Mouse (Mus musculus): ENCODE measurements around the gene Bmp8a. TPM values are rescaled to one million over a fixed set of nuclear protein-coding genes. Genes with fewer than 3 reads are reported as not detected.
"Not testable (repeated sequence)": the region's sequence is repeated elsewhere in the genome, so short reads cannot be mapped to it uniquely, and the experiment has no call there.

Bmp8a gene
- polyA plus RNA-seq, 1 experiment from 2014 or later, result 0.23 TPM

- Histone ChIP-seq H3K4me2 (ENCODE audit: low read depth, low read length, severe bottlenecking) (no peak overlapping the region), H3K27me3 (ENCODE audit: control insufficient read depth, insufficient read depth, low read length) (no peaks in the 10 kb centered on the region), H3K36me3 (ENCODE audit: control insufficient read depth, insufficient read depth, low read length) (peaks cover 15% of the 10 kb centered on the region; the same call in 1 of the 2 replicates), H3K4me1 (replicated peaks; ENCODE audit: control insufficient read depth, insufficient read depth, low read length) (peaks cover 10% of the 10 kb centered on the region; the same call in 1 of the 2 replicates), H3K27ac (ENCODE audit: low read depth, low read length) (no peak overlapping the region), H3K9me3 (ENCODE audit: control insufficient read depth, low read length) (no peaks in the 10 kb centered on the region), H3K4me3 (ENCODE audit: low read depth, low read length) (no peak overlapping the region), H3K9ac (ENCODE audit: low read length) (no peak overlapping the region)
- DNase-seq (ENCODE audit: low spot score) (peak; percentile 46), ATAC-seq (replicated peaks; ENCODE audit: low FRiP score) (no peak)
- 92% methylated on average over 12 of the region's 12 CpGs for WGBS
Observed at GRCm38 (mm10) chr4:123289038-123289437, 54.0 kb downstream of the Bmp8a start.

- H3K36me3 ChIP-seq (ENCODE audit: control insufficient read depth, insufficient read depth, low read length), result peaks cover 10% of the 10 kb centered on the region; the same call in 1 of the 2 replicates
- DNase-seq (ENCODE audit: low spot score) (no peak), ATAC-seq (replicated peaks; ENCODE audit: low FRiP score) (no peak)
- no peak overlapping the region for H3K27ac ChIP-seq (ENCODE audit: low read depth, low read length)
- H3K9me3 ChIP-seq (ENCODE audit: control insufficient read depth, low read length), result no peaks in the 10 kb centered on the region
- no peaks in the 10 kb centered on the region for H3K27me3 ChIP-seq (ENCODE audit: control insufficient read depth, insufficient read depth, low read length)
- H3K9ac ChIP-seq (ENCODE audit: low read length), result no peak overlapping the region
- no peak overlapping the region for H3K4me3 ChIP-seq (ENCODE audit: low read depth, low read length)
- H3K4me2 ChIP-seq (ENCODE audit: low read depth, low read length, severe bottlenecking), result no peak overlapping the region
- WGBS, result 95% methylated on average over 2 of the region's 2 CpGs
- H3K4me1 ChIP-seq (replicated peaks; ENCODE audit: control insufficient read depth, insufficient read depth, low read length), result peaks cover 13% of the 10 kb centered on the region; the same call in 1 of the 2 replicates
Observed at GRCm38 (mm10) chr4:123286790-123287189, 56.3 kb downstream of the Bmp8a start.

GRCm38 (mm10) chr4:123284731-123285624 is 58.1 kb downstream of the Bmp8a start:
- Histone ChIP-seq H3K9me3 (ENCODE audit: control insufficient read depth, low read length) (no peaks in the 10 kb centered on the region), H3K27ac (ENCODE audit: low read depth, low read length) (no peak overlapping the region), H3K4me1 (replicated peaks; ENCODE audit: control insufficient read depth, insufficient read depth, low read length) (peaks cover 13% of the 10 kb centered on the region; the same call in 1 of the 2 replicates), H3K9ac (ENCODE audit: low read length) (peak overlapping the region; percentile 65; the same call in 1 of the 2 replicates), H3K4me2 (ENCODE audit: low read depth, low read length, severe bottlenecking) (peak overlapping the region; percentile 90), H3K27me3 (ENCODE audit: control insufficient read depth, insufficient read depth, low read length) (no peaks in the 10 kb centered on the region), H3K36me3 (ENCODE audit: control insufficient read depth, insufficient read depth, low read length) (peaks cover 7% of the 10 kb centered on the region; the same call in 1 of the 2 replicates), H3K4me3 (ENCODE audit: low read depth, low read length) (peak overlapping the region; percentile 48)
- DNase-seq (ENCODE audit: low spot score), result no peak
- ATAC-seq (replicated peaks; ENCODE audit: low FRiP score), result no peak
- 84% methylated on average over 6 of the region's 6 CpGs for WGBS

GRCm38 (mm10) chr4:123283675-123284064 is 59.4 kb downstream of the Bmp8a start:
- H3K4me3 ChIP-seq (ENCODE audit: low read depth, low read length), result peak overlapping the region; percentile 48
- not testable (repeated sequence) for H3K9me3 ChIP-seq (ENCODE audit: control insufficient read depth, low read length); DNase-seq (ENCODE audit: low spot score); H3K36me3 ChIP-seq (ENCODE audit: control insufficient read depth, insufficient read depth, low read length); H3K27me3 ChIP-seq (ENCODE audit: control insufficient read depth, insufficient read depth, low read length); H3K27ac ChIP-seq (ENCODE audit: low read depth, low read length)
- H3K9ac ChIP-seq (ENCODE audit: low read length), result peak overlapping the region; percentile 65
- peak; percentile 11; the same call in 1 of the 2 replicates for ATAC-seq (replicated peaks; ENCODE audit: low FRiP score)
- WGBS, result 1% methylated on average over 13 of the region's 15 CpGs
- peaks cover 13% of the 10 kb centered on the region; the same call in 1 of the 2 replicates for H3K4me1 ChIP-seq (replicated peaks; ENCODE audit: control insufficient read depth, insufficient read depth, low read length)
- peak overlapping the region; percentile 90 for H3K4me2 ChIP-seq (ENCODE audit: low read depth, low read length, severe bottlenecking)

DNA sequence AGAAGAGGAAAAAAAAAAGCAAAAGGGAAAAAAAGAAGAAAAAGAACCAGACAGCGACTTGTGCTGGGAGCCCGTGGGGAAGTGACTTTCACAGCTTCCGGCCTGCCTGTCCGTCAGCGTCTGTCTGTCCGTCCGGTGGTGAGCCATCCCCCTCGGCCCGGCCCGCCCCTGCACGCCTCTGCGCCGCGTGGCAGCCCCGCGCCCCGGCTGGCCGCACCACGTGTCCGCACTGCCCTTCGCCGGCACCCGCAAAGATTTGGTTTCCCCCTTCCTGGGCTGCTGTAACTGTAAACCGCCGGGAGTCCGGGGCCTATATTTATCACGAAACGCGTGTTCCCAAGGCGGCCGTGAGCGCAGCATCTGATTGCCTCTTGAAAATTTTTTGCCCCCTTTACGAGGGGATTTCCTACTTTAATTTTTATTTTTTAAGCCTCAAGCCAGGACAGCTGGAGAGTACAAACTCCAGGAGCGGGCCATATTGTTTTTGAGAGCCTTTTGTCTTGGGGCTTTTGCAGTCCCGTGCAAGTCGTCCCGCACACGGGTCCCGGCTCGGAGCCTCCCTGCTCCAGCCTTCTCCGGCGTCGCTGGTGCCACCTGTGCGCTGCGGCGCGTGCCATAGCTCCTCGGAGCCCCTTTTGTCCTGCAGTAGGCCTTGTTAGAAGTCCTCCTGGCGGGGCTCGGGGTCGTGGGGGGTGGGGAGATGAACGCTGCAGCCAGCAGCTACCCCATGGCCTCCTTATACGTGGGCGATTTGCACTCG is 60.0 kb downstream of the Bmp8a start:
- not testable (repeated sequence) for H3K27me3 ChIP-seq (ENCODE audit: control insufficient read depth, insufficient read depth, low read length); H3K9me3 ChIP-seq (ENCODE audit: control insufficient read depth, low read length); H3K27ac ChIP-seq (ENCODE audit: low read depth, low read length); H3K36me3 ChIP-seq (ENCODE audit: control insufficient read depth, insufficient read depth, low read length); DNase-seq (ENCODE audit: low spot score)
- Histone ChIP-seq H3K4me3 (ENCODE audit: low read depth, low read length) (peak overlapping the region; percentile 48), H3K9ac (ENCODE audit: low read length) (peak overlapping the region; percentile 65), H3K4me1 (replicated peaks; ENCODE audit: control insufficient read depth, insufficient read depth, low read length) (peaks cover 13% of the 10 kb centered on the region; the same call in 1 of the 2 replicates), H3K4me2 (ENCODE audit: low read depth, low read length, severe bottlenecking) (peak overlapping the region; percentile 90)
- ATAC-seq (replicated peaks; ENCODE audit: low FRiP score), result peak; percentile 66
- WGBS, result 1% methylated on average over 38 of the region's 55 CpGs

DNA sequence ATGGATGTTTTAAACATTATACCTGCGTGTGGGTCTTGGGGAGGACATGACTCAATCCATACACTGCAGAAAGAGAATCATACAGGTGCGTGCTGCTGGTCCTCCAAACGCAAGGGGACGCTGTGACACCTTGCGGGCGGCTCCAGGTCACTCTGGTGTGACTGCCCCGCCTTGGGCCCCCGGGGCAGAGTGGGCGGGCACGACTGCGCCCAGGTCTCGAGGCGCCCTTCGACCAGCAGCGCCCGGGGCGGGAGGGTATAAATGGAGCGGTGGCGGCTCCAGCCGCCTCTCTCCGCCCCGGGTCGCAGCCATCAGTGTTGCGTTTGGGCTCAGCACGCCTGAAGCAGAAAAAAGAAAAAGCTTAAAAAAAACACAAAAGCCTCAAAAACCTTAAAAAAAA is 60.6 kb downstream of the Bmp8a start:
- Histone ChIP-seq H3K4me1 (replicated peaks; ENCODE audit: control insufficient read depth, insufficient read depth, low read length) (peaks cover 13% of the 10 kb centered on the region; the same call in 1 of the 2 replicates), H3K4me3 (ENCODE audit: low read depth, low read length) (peak overlapping the region; percentile 48), H3K27me3 (ENCODE audit: control insufficient read depth, insufficient read depth, low read length) (no peaks in the 10 kb centered on the region), H3K9me3 (ENCODE audit: control insufficient read depth, low read length) (no peaks in the 10 kb centered on the region), H3K9ac (ENCODE audit: low read length) (peak overlapping the region; percentile 65), H3K4me2 (ENCODE audit: low read depth, low read length, severe bottlenecking) (peak overlapping the region; percentile 90), H3K36me3 (ENCODE audit: control insufficient read depth, insufficient read depth, low read length) (no peaks in the 10 kb centered on the region), H3K27ac (ENCODE audit: low read depth, low read length) (0 out of 2 replicates have a peak overlapping the region, but pooled peaks have one; percentile 46)
- ATAC-seq (replicated peaks; ENCODE audit: low FRiP score) (peak; percentile 94), DNase-seq (ENCODE audit: low spot score) (peak; percentile 95)
- 1% methylated on average over 25 of the region's 25 CpGs for WGBS

DNA sequence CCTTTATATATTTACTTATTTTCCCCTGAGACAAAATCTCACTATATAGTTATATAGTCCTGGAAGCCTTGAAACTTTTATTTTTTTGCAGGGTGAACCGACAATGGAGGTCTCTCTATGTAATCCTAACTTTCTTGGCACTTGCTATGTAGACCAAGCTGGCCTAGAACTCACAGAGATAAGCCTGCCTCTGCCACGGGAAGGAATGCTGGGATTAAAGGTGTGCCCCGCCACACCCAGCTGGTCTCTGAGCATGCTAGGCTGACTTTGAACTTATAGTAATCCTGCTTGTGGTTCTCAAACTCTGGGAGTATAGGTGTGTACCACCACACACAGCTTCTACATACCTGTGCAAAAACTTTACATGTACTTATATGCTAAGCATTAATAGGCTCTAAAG is 62.9 kb downstream of the Bmp8a start:
- H3K4me3 ChIP-seq (ENCODE audit: low read depth, low read length), result no peak overlapping the region
- H3K4me1 ChIP-seq (replicated peaks; ENCODE audit: control insufficient read depth, insufficient read depth, low read length), result peaks cover 8% of the 10 kb centered on the region; the same call in 1 of the 2 replicates
- H3K9ac ChIP-seq (ENCODE audit: low read length), result no peak overlapping the region
- H3K9me3 ChIP-seq (ENCODE audit: control insufficient read depth, low read length), result no peaks in the 10 kb centered on the region
- no peak overlapping the region for H3K4me2 ChIP-seq (ENCODE audit: low read depth, low read length, severe bottlenecking)
- no peak overlapping the region for H3K27ac ChIP-seq (ENCODE audit: low read depth, low read length)
- DNase-seq (ENCODE audit: low spot score) (no peak), ATAC-seq (replicated peaks; ENCODE audit: low FRiP score) (no peak)
- no peaks in the 10 kb centered on the region for H3K27me3 ChIP-seq (ENCODE audit: control insufficient read depth, insufficient read depth, low read length)
- H3K36me3 ChIP-seq (ENCODE audit: control insufficient read depth, insufficient read depth, low read length), result no peaks in the 10 kb centered on the region
- WGBS, result 79% methylated on average over 3 of the region's 3 CpGs

- Histone ChIP-seq H3K4me1 (replicated peaks; ENCODE audit: control insufficient read depth, insufficient read depth, low read length) (no peaks in the 10 kb centered on the region), H3K9me3 (ENCODE audit: control insufficient read depth, low read length) (no peaks in the 10 kb centered on the region), H3K9ac (ENCODE audit: low read length) (no peak overlapping the region), H3K4me3 (ENCODE audit: low read depth, low read length) (no peak overlapping the region), H3K27me3 (ENCODE audit: control insufficient read depth, insufficient read depth, low read length) (no peaks in the 10 kb centered on the region), H3K4me2 (ENCODE audit: low read depth, low read length, severe bottlenecking) (no peak overlapping the region), H3K36me3 (ENCODE audit: control insufficient read depth, insufficient read depth, low read length) (no peaks in the 10 kb centered on the region), H3K27ac (ENCODE audit: low read depth, low read length) (no peak overlapping the region)
- DNase-seq (ENCODE audit: low spot score) (no peak), ATAC-seq (replicated peaks; ENCODE audit: low FRiP score) (no peak)
- 86% methylated on average over 3 of the region's 3 CpGs for WGBS
Observed at GRCm38 (mm10) chr4:123271063-123271462, 72.0 kb downstream of the Bmp8a start.
